24 mouse cellular contexts compared by ENCODE assay signal in genomic region chr8:11794956-11795355, GRCm38 (mm10). TPM values are rescaled to one million over a fixed set of nuclear protein-coding genes. Genes with fewer than 3 reads are reported as not detected.
DNase-seq lines count a peak whose midpoint lies in the region; ATAC-seq lines count a peak whose summit lies in the region.
"Had no signal": no experiment of that assay in that cellular context is flagged by ENCODE, and none has a peak within 500 bp of the region (broad histone marks: within the 10 kb centered on the region; RNA-seq: fewer than 3 reads in every experiment).

No protein-coding gene starts in this region.

- H3K27me3 ChIP-seq in forebrain, embryonic 14.5 days (replicated peaks; ENCODE audit: control insufficient read depth, insufficient read depth, low read length): no peaks in the 10 kb centered on the region
- no peaks in the 10 kb centered on the region for H3K27me3 ChIP-seq in forebrain, embryonic 12.5 days
- no peaks in the 10 kb centered on the region for H3K27me3 ChIP-seq in kidney, embryonic 14.5 days (ENCODE audit: control insufficient read depth, insufficient read depth, low read length)
- H3K27me3 ChIP-seq: CH12.LX; embryonic facial prominence, embryonic 15.5 days; heart, embryonic 15.5 days; midbrain, embryonic 15.5 days had no signal

- H3K9me3 ChIP-seq in forebrain, embryonic 14.5 days (replicated peaks; ENCODE audit: control insufficient read depth, low read length): no peaks in the 10 kb centered on the region
- H3K9me3 ChIP-seq in forebrain, embryonic 12.5 days: no peaks in the 10 kb centered on the region
- no peaks in the 10 kb centered on the region for H3K9me3 ChIP-seq in kidney, embryonic 14.5 days (ENCODE audit: control insufficient read depth, low read length)
- H3K9me3 ChIP-seq: embryonic facial prominence, embryonic 15.5 days; forebrain, embryonic 10.5 days; heart, embryonic 15.5 days; midbrain, embryonic 15.5 days had no signal

- H3K36me3 ChIP-seq in forebrain, embryonic 14.5 days (ENCODE audit: control insufficient read depth, insufficient read depth, low read length): peaks cover 50% of the 10 kb centered on the region
- peaks cover 55% of the 10 kb centered on the region for H3K36me3 ChIP-seq in forebrain, embryonic 12.5 days (replicated peaks)
- H3K36me3 ChIP-seq in kidney, embryonic 14.5 days (ENCODE audit: control insufficient read depth, insufficient read depth, low read length): peaks cover 27% of the 10 kb centered on the region

- no peak overlapping the region for H3K4me2 ChIP-seq in forebrain, embryonic 14.5 days (ENCODE audit: low read length)
- H3K4me2 ChIP-seq in forebrain, embryonic 12.5 days: no peak overlapping the region
- no peak overlapping the region for H3K4me2 ChIP-seq in kidney, embryonic 14.5 days (replicated peaks; ENCODE audit: low read depth, low read length)
- H3K4me2 ChIP-seq: embryonic facial prominence, embryonic 15.5 days; heart, embryonic 15.5 days; liver, embryonic 11.5 days; lung, embryonic 14.5 days; midbrain, embryonic 15.5 days had no signal

- no peak overlapping the region for H3K4me3 ChIP-seq in forebrain, embryonic 14.5 days (ENCODE audit: low read depth, low read length)
- H3K4me3 ChIP-seq in forebrain, embryonic 12.5 days (replicated peaks): no peak overlapping the region
- H3K4me3 ChIP-seq in kidney, embryonic 14.5 days (ENCODE audit: low read length): no peak overlapping the region
- H3K4me3 ChIP-seq: embryonic facial prominence, embryonic 15.5 days; forebrain, embryonic 10.5 days; heart, embryonic 15.5 days; midbrain, embryonic 15.5 days had no signal

- no peak for ATAC-seq in forebrain, embryonic 14.5 days
- ATAC-seq in forebrain, embryonic 12.5 days (ENCODE audit: low FRiP score): no peak
- ATAC-seq in kidney, embryonic 14.5 days (ENCODE audit: low FRiP score, low TSS enrichment): no peak
- ATAC-seq: inflammation-experienced regulatory T-cells, adult 6 months; midbrain, embryonic 15.5 days had no signal

- H3K9ac ChIP-seq in forebrain, embryonic 14.5 days (ENCODE audit: low read length): no peak overlapping the region
- no peak overlapping the region for H3K9ac ChIP-seq in forebrain, embryonic 12.5 days
- no peak overlapping the region for H3K9ac ChIP-seq in kidney, embryonic 14.5 days (ENCODE audit: low read depth, low read length)
- H3K9ac ChIP-seq: embryonic facial prominence, embryonic 15.5 days; heart, embryonic 15.5 days; lung, embryonic 14.5 days; midbrain, embryonic 15.5 days had no signal

- H3K4me1 ChIP-seq in forebrain, embryonic 14.5 days (ENCODE audit: control insufficient read depth, insufficient read depth, low read length): no peaks in the 10 kb centered on the region
- no peaks in the 10 kb centered on the region for H3K4me1 ChIP-seq in forebrain, embryonic 12.5 days
- H3K4me1 ChIP-seq in kidney, embryonic 14.5 days (ENCODE audit: control insufficient read depth, insufficient read depth, low read length): no peaks in the 10 kb centered on the region
- H3K4me1 ChIP-seq: embryonic facial prominence, embryonic 15.5 days; forebrain, embryonic 10.5 days; midbrain, embryonic 15.5 days had no signal

- no peak overlapping the region for H3K27ac ChIP-seq in forebrain, embryonic 14.5 days (ENCODE audit: low read depth, low read length)
- no peak overlapping the region for H3K27ac ChIP-seq in forebrain, embryonic 12.5 days
- H3K27ac ChIP-seq in kidney, embryonic 14.5 days (ENCODE audit: low read depth, low read length): no peak overlapping the region
- H3K27ac ChIP-seq: embryonic facial prominence, embryonic 15.5 days; forebrain, embryonic 10.5 days; heart, embryonic 15.5 days; midbrain, embryonic 15.5 days had no signal

- peak; percentile 51 for DNase-seq in forebrain, embryonic 14.5 days (ENCODE audit: low spot score)
- DNase-seq in right cerebral cortex, postnatal 4 days: peak; percentile 37
- no peak for DNase-seq in right cerebral cortex, postnatal 25 days
- DNase-seq in cerebellum, adult 9-10 months: peak; percentile 87
- no peak for DNase-seq in layer of hippocampus, adult 9-10 months (ENCODE audit: low spot score)
- no peak for DNase-seq in spleen, postnatal 14 days (ENCODE audit: low spot score in 2 of 2)
- DNase-seq: gastrocnemius, postnatal 25 days; kidney, adult 2 months; kidney, postnatal 14 days; lung, embryonic 14.5 days; lung, postnatal 36 days; retina, postnatal 1 day; thymus, postnatal 4 days had no signal

RNA-seq across cellular contexts. Expression of gene Tex29, which starts 45.3 kb away (rescaled TPM):
- polyA plus RNA-seq in forebrain, embryonic 14.5 days (2014; fragmentation: Nextera tagmentation; extraction: Ambion mirVana): 0.58 TPM in 1 of 2 replicates, not detected in the other
- 0.26 TPM in 1 of 2 replicates, not detected in the other for polyA plus RNA-seq in forebrain, embryonic 12.5 days (2016; fragmentation: Nextera tagmentation; extraction: Ambion mirVana)
- not detected in 2 replicates for polyA plus RNA-seq in kidney, embryonic 14.5 days (2014; fragmentation: Nextera tagmentation; extraction: Ambion mirVana)
- polyA plus RNA-seq: embryonic facial prominence, embryonic 15.5 days; forebrain, embryonic 10.5 days; inflammation-experienced regulatory T-cells, adult 6 months; kidney, adult 2 months; limb, embryonic 11.5 days; liver, embryonic 11.5 days; lung, embryonic 14.5 days; stomach, embryonic 14.5 days had no signal

Comparison
In these comparisons a context has a peak if more than half of its experiments do, and no peak if none do; other contexts are left out.
1. DNase-seq: peak in forebrain, embryonic 14.5 days (single experiment), right cerebral cortex, postnatal 4 days (single experiment) and cerebellum, adult 9-10 months (single experiment); none in right cerebral cortex, postnatal 25 days (single experiment), layer of hippocampus, adult 9-10 months (single experiment) and spleen, postnatal 14 days (0 of 2).